Mouse (Mus musculus): Measurements from ENCODE around the gene D430019H16Rik. TPM values are rescaled to one million over a fixed set of nuclear protein-coding genes. Genes with fewer than 3 reads are reported as not detected.

D430019H16Rik gene
- polyA plus RNA-seq, 1 experiment from 2014 or later, result 2.0 TPM

DNA sequence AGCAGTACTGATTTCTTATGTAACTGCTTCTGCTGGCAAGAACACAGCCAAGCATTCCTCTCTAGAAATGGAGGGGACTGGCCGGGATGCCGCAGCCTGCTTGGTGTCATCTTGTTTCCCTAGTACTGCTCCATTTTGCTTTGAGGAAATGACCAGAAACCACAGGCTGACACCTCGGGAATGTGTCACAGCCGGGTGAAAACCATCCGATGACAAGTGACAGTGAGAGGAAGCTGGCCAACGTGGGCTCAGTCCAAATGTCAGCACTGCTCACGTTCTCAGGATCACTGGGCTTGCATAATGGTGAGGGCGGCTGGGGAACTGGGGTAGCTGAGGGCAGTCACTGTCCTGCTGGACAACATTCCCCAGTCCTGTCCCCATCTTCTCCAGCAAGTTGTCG is 75.9 kb downstream of the D430019H16Rik start:
- Histone ChIP-seq H3K4me1 (no peaks in the 10 kb centered on the region), H3K4me3 (no peak overlapping the region), H3K36me3 (no peaks in the 10 kb centered on the region), H3K27me3 (ENCODE audit: low read depth, poor library complexity, severe bottlenecking) (no peaks in the 10 kb centered on the region; the same call in 1 of the 2 replicates), H3K27ac (no peak overlapping the region), H3K9me3 (replicated peaks) (no peaks in the 10 kb centered on the region)
- WGBS, result 57% methylated on average over 9 of the region's 9 CpGs
- DNase-seq (ENCODE audit: low spot score), result no peak

- Histone ChIP-seq H3K4me1 (peaks cover 11% of the 10 kb centered on the region), H3K9me3 (replicated peaks) (no peaks in the 10 kb centered on the region), H3K4me3 (no peak overlapping the region), H3K27ac (no peak overlapping the region), H3K36me3 (no peaks in the 10 kb centered on the region), H3K27me3 (ENCODE audit: low read depth, poor library complexity, severe bottlenecking) (peaks cover under 1% of the 10 kb centered on the region; the same call in 1 of the 2 replicates)
- 50% methylated on average over 8 of the region's 8 CpGs for WGBS
- no peak for DNase-seq (ENCODE audit: low spot score)
Observed at GRCm38 (mm10) chr12:105531724-105532371, 78.2 kb downstream of the D430019H16Rik start.

DNA sequence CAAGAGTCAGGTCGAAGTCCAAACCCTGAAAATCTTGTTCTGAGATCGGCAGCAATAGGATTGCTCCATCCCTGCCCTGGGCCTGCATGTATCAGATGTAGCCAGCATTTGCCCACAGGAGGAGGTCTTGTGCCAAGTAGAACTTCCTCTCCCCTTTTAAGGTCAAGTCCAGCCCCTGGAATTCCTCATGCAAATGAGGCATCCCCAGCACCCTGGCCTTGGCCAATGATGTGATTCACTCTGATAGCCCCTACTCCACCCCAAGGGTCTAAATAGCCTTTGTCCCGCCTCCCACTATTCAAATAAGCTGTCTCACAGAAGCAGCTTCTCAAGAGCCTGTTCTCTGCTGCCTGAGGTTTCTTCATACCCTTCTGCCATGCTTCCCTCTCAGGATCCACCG is 81.2 kb downstream of the D430019H16Rik start:
- no peaks in the 10 kb centered on the region for H3K9me3 ChIP-seq (replicated peaks)
- WGBS, result 82% methylated on average over 4 of the region's 4 CpGs
- peaks cover 19% of the 10 kb centered on the region for H3K4me1 ChIP-seq
- no peak for DNase-seq (ENCODE audit: low spot score)
- H3K27ac ChIP-seq, result no peak overlapping the region
- H3K4me3 ChIP-seq, result no peak overlapping the region
- 0 out of 2 replicates have a peak, but pooled peaks cover 3% of the 10 kb centered on the region for H3K27me3 ChIP-seq (ENCODE audit: low read depth, poor library complexity, severe bottlenecking)
- no peaks in the 10 kb centered on the region for H3K36me3 ChIP-seq

GRCm38 (mm10) chr12:105535968-105536760 is 82.5 kb downstream of the D430019H16Rik start:
- no peak for DNase-seq (ENCODE audit: low spot score)
- Histone ChIP-seq H3K27ac (peak overlapping the region; percentile 43), H3K4me3 (no peak overlapping the region), H3K4me1 (peaks cover 19% of the 10 kb centered on the region), H3K9me3 (replicated peaks) (no peaks in the 10 kb centered on the region), H3K36me3 (no peaks in the 10 kb centered on the region), H3K27me3 (ENCODE audit: low read depth, poor library complexity, severe bottlenecking) (0 out of 2 replicates have a peak, but pooled peaks cover 3% of the 10 kb centered on the region)
- 72% methylated on average over 13 of the region's 13 CpGs for WGBS

DNA sequence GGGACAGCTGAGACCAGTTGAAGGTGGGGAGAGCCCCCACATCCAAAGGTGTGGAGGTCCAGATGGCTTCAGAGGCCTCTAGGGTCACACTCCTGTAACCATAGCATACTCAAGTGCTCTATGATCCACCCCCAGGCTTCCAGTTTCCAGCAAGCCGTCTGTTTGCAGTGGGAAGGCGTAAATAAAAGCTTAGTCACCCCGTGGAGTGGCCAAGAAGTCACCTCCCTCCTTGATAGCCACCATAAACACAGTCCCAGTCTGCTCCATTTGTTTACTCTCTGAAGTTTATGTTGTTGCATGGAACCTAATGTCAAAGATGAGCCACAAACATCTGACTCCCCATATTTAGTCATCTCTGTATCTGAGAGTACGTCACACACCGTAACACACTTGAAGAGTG is 83.5 kb downstream of the D430019H16Rik start:
- Histone ChIP-seq H3K9me3 (replicated peaks) (no peaks in the 10 kb centered on the region), H3K27ac (0 out of 2 replicates have a peak overlapping the region, but pooled peaks have one; percentile 38), H3K36me3 (no peaks in the 10 kb centered on the region), H3K27me3 (ENCODE audit: low read depth, poor library complexity, severe bottlenecking) (peaks cover 10% of the 10 kb centered on the region; the same call in 1 of the 2 replicates), H3K4me3 (no peak overlapping the region), H3K4me1 (peaks cover 19% of the 10 kb centered on the region)
- whole genome bisulfite sequencing, result 64% methylated on average over 5 of the region's 5 CpGs
- no peak for DNase-seq (ENCODE audit: low spot score)

DNA sequence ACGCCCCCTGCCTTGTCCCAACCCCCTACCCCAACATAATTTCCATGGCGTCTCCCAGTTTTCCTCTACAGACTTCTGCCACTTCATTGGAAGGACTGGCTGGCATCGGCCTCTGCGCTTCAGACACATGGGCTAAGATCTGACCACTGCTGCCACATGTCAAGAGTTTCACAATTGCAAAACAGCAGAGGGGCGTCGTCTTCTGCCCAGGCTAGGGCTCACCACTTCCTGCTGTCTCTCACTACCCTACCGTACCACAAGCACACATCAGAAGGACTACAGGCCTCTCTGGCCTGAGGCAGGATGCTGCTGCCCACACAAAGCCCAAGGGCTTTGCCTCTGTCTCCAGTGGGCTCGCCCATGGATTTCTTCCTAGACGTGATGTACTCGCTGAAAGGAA is 86.0 kb downstream of the D430019H16Rik start:
- Histone ChIP-seq H3K27ac (no peak overlapping the region), H3K36me3 (no peaks in the 10 kb centered on the region), H3K4me1 (peaks cover 23% of the 10 kb centered on the region), H3K27me3 (ENCODE audit: low read depth, poor library complexity, severe bottlenecking) (peaks cover 26% of the 10 kb centered on the region), H3K4me3 (no peak overlapping the region), H3K9me3 (replicated peaks) (no peaks in the 10 kb centered on the region)
- 94% methylated on average over 10 of the region's 10 CpGs for WGBS
- DNase-seq (ENCODE audit: low spot score), result no peak

GRCm38 (mm10) chr12:105541590-105542402 is 88.1 kb downstream of the D430019H16Rik start:
- WGBS, result 85% methylated on average over 12 of the region's 12 CpGs
- Histone ChIP-seq H3K27me3 (ENCODE audit: low read depth, poor library complexity, severe bottlenecking) (peaks cover 33% of the 10 kb centered on the region), H3K36me3 (no peaks in the 10 kb centered on the region), H3K4me3 (no peak overlapping the region), H3K9me3 (replicated peaks) (no peaks in the 10 kb centered on the region), H3K27ac (no peak overlapping the region), H3K4me1 (peaks cover 27% of the 10 kb centered on the region)
- no peak for DNase-seq (ENCODE audit: low spot score)

GRCm38 (mm10) chr12:105542513-105542912 is 88.9 kb downstream of the D430019H16Rik start:
- Histone ChIP-seq H3K27ac (no peak overlapping the region), H3K4me1 (peaks cover 22% of the 10 kb centered on the region), H3K4me3 (no peak overlapping the region), H3K36me3 (no peaks in the 10 kb centered on the region), H3K27me3 (ENCODE audit: low read depth, poor library complexity, severe bottlenecking) (peaks cover 38% of the 10 kb centered on the region), H3K9me3 (replicated peaks) (no peaks in the 10 kb centered on the region)
- no peak for DNase-seq (ENCODE audit: low spot score)
- WGBS, result 90% methylated on average over 3 of the region's 3 CpGs

Other genes with a start within 250 kb of the D430019H16Rik start
- gene Tcl1, start 231.1 kb upstream of the D430019H16Rik start, polyA plus RNA-seq (2016; fragmentation: Nextera tagmentation; extraction: Ambion mirVana), result not detected in 2 replicates
- gene Tunar, start 120.0 kb upstream of the D430019H16Rik start, polyA plus RNA-seq (2016; fragmentation: Nextera tagmentation; extraction: Ambion mirVana), result 0.23 and 0.26 TPM in 2 replicates
- 0.36 and 0.93 TPM in 2 replicates for gene Bdkrb2, start 109.4 kb downstream of the D430019H16Rik start, polyA plus RNA-seq (2016; fragmentation: Nextera tagmentation; extraction: Ambion mirVana)
- gene Bdkrb1, start 149.2 kb downstream of the D430019H16Rik start, polyA plus RNA-seq (2016; fragmentation: Nextera tagmentation; extraction: Ambion mirVana), result not detected in 2 replicates
- gene Gskip, start 231.0 kb downstream of the D430019H16Rik start, polyA plus RNA-seq (2016; fragmentation: Nextera tagmentation; extraction: Ambion mirVana), result 36.8 and 41.2 TPM in 2 replicates
- 12.1 and 14.0 TPM in 2 replicates for gene Atg2b, start 231.4 kb downstream of the D430019H16Rik start, polyA plus RNA-seq (2016; fragmentation: Nextera tagmentation; extraction: Ambion mirVana)